Mouse (Mus musculus) stomach, embryonic 16.5 days (tissue): Measurements from ENCODE around the gene Olfr70. TPM values are rescaled to one million over a fixed set of nuclear protein-coding genes. Genes with fewer than 3 reads are reported as not detected.

Source experiments
- ATAC-seq: fragments of 200-750 bp; cut with Nextera tagmentation; 2 replicates; pipeline ENCODE4 v1.8.0; 2017; ENCODE audit warnings: moderate number of reproducible peaks, moderate TSS enrichment; ENCODE audit not compliant: insufficient read depth, low FRiP score
- H3K27ac ChIP-seq: fragments of 300-500 bp; sonication (generic); 2 replicates; pipeline ENCODE4 v1.5.1; 2014; ENCODE audit warnings: low read length
- H3K27me3 ChIP-seq: fragments of 300-500 bp; sonication (generic); 2 replicates; pipeline ENCODE4 v1.6.1; 2014; ENCODE audit warnings: low read length, control low read depth, mixed read lengths; ENCODE audit not compliant: control insufficient read depth, insufficient read depth
- H3K36me3 ChIP-seq: fragments of 300-500 bp; sonication (generic); 2 replicates; pipeline ENCODE4 v1.6.1; 2014; ENCODE audit warnings: low read length; ENCODE audit not compliant: control insufficient read depth, insufficient read depth
- H3K4me1 ChIP-seq: fragments of 300-500 bp; sonication (generic); 2 replicates; pipeline ENCODE4 v1.6.1; 2014; ENCODE audit warnings: low read length, control low read depth, mixed read lengths; ENCODE audit not compliant: control insufficient read depth, insufficient read depth
- H3K4me2 ChIP-seq: fragments of 300-500 bp; sonication (generic); 2 replicates; pipeline ENCODE4 v1.6.1; 2014; ENCODE audit warnings: low read depth, low read length, mixed read lengths
- H3K4me3 ChIP-seq: fragments of 300-500 bp; sonication (generic); replicated peaks from 2 replicates; pipeline ENCODE4 v1.5.1; 2014; ENCODE audit warnings: mild to moderate bottlenecking, low read length
- H3K9ac ChIP-seq: fragments of 300-500 bp; sonication (generic); 2 replicates; pipeline ENCODE4 v1.6.1; 2014; ENCODE audit warnings: low read length
- H3K9me3 ChIP-seq: fragments of 300-500 bp; sonication (generic); replicated peaks from 2 replicates; pipeline ENCODE4 v1.6.1; 2016; ENCODE audit warnings: low read length, control low read depth; ENCODE audit not compliant: control insufficient read depth
- WGBS: fragments of 180-500 bp; shearing (Covaris S2); extraction: QIAGEN DNeasy Blood & Tissue Kit; methylation state at CpG from one replicate; pipeline ENCODE4 v1.1.7; 2014; 5-methylcytosine and 5-hydroxymethylcytosine counted together
- polyA plus RNA-seq: library from polyadenylated mRNA; unstranded; fragments of >200 nt; fragmentation: Nextera tagmentation; extraction: Ambion mirVana; gene quantifications from 2 replicates; pipeline ENCODE4 v1.2.1, GENCODE M21; 2015

Olfr70 gene
- polyA plus RNA-seq, 1 experiment from 2014 or later = not detected

- WGBS = 20% methylated on average over 9 of the region's 9 CpGs
- H3K36me3 ChIP-seq = no peaks in the 10 kb centered on the region
- H3K27me3 ChIP-seq = no peaks in the 10 kb centered on the region
- H3K4me3 ChIP-seq = no peak overlapping the region
- 0 out of 2 replicates have a peak overlapping the region, but pooled peaks have one; percentile 19 for H3K27ac ChIP-seq
- H3K9ac ChIP-seq = no peak overlapping the region
- peak; percentile 70; the same call in 1 of the 2 replicates for ATAC-seq
- no peaks in the 10 kb centered on the region for H3K9me3 ChIP-seq
- peaks cover 3% of the 10 kb centered on the region; the same call in 1 of the 2 replicates for H3K4me1 ChIP-seq
- no peak overlapping the region; the same call in 1 of the 2 replicates for H3K4me2 ChIP-seq
These were observed 5.3 kb downstream of the Olfr70 start for GRCm38 (mm10) chr4:43695249-43695671.

- no peak overlapping the region for H3K4me3 ChIP-seq
- H3K4me2 ChIP-seq = no peak overlapping the region
- H3K4me1 ChIP-seq = peaks cover 3% of the 10 kb centered on the region; the same call in 1 of the 2 replicates
- H3K36me3 ChIP-seq = no peaks in the 10 kb centered on the region
- H3K27me3 ChIP-seq = no peaks in the 10 kb centered on the region
- 0 out of 2 replicates have a peak overlapping the region, but pooled peaks have one; percentile 19 for H3K27ac ChIP-seq
- no peak for ATAC-seq
- 88% methylated on average over 1 of the region's 1 CpGs for WGBS
- H3K9me3 ChIP-seq = no peaks in the 10 kb centered on the region
- no peak overlapping the region for H3K9ac ChIP-seq
These were observed 6.0 kb downstream of the Olfr70 start for GRCm38 (mm10) chr4:43694439-43695248.

GRCm38 (mm10) chr4:43693806-43694241 lies 6.8 kb downstream of the Olfr70 start:
- Histone ChIP-seq H3K9me3 (no peaks in the 10 kb centered on the region), H3K36me3 (no peaks in the 10 kb centered on the region), H3K27ac (no peak overlapping the region), H3K4me1 (peaks cover 3% of the 10 kb centered on the region; the same call in 1 of the 2 replicates), H3K4me3 (no peak overlapping the region), H3K9ac (no peak overlapping the region), H3K4me2 (no peak overlapping the region), H3K27me3 (no peaks in the 10 kb centered on the region)
- no peak; the same call in 1 of the 2 replicates for ATAC-seq
- WGBS = 56% methylated on average over 5 of the region's 5 CpGs

GRCm38 (mm10) chr4:43691026-43691425 lies 9.6 kb downstream of the Olfr70 start:
- H3K27me3 ChIP-seq = no peaks in the 10 kb centered on the region
- H3K4me3 ChIP-seq = no peak overlapping the region
- peaks cover 3% of the 10 kb centered on the region; the same call in 1 of the 2 replicates for H3K4me1 ChIP-seq
- H3K9ac ChIP-seq = no peak overlapping the region
- ATAC-seq = no peak
- H3K4me2 ChIP-seq = no peak overlapping the region
- no peak overlapping the region for H3K27ac ChIP-seq
- no peaks in the 10 kb centered on the region for H3K36me3 ChIP-seq
- 69% methylated on average over 5 of the region's 5 CpGs for WGBS
- no peaks in the 10 kb centered on the region for H3K9me3 ChIP-seq

GRCm38 (mm10) chr4:43690021-43690420 lies 10.6 kb downstream of the Olfr70 start:
- Histone ChIP-seq H3K9ac (no peak overlapping the region), H3K4me2 (no peak overlapping the region), H3K36me3 (no peaks in the 10 kb centered on the region), H3K27me3 (no peaks in the 10 kb centered on the region), H3K27ac (no peak overlapping the region), H3K4me1 (no peaks in the 10 kb centered on the region), H3K4me3 (no peak overlapping the region), H3K9me3 (no peaks in the 10 kb centered on the region)
- ATAC-seq = no peak
- WGBS = 95% methylated on average over 17 of the region's 17 CpGs

GRCm38 (mm10) chr4:43679416-43680043 lies 21.1 kb downstream of the Olfr70 start:
- WGBS = 79% methylated on average over 7 of the region's 7 CpGs
- H3K4me2 ChIP-seq = no peak overlapping the region
- no peaks in the 10 kb centered on the region for H3K4me1 ChIP-seq
- H3K4me3 ChIP-seq = no peak overlapping the region
- no peaks in the 10 kb centered on the region for H3K9me3 ChIP-seq
- no peak overlapping the region for H3K9ac ChIP-seq
- H3K27me3 ChIP-seq = no peaks in the 10 kb centered on the region
- ATAC-seq = no peak
- no peak overlapping the region for H3K27ac ChIP-seq
- H3K36me3 ChIP-seq = no peaks in the 10 kb centered on the region

GRCm38 (mm10) chr4:43678541-43678940 lies 22.1 kb downstream of the Olfr70 start:
- WGBS = 85% methylated on average over 6 of the region's 6 CpGs

GRCm38 (mm10) chr4:43675608-43676007 lies 25.0 kb downstream of the Olfr70 start:
- Histone ChIP-seq H3K27ac (no peak overlapping the region), H3K4me1 (peaks cover 2% of the 10 kb centered on the region; the same call in 1 of the 2 replicates), H3K36me3 (no peaks in the 10 kb centered on the region), H3K9me3 (no peaks in the 10 kb centered on the region), H3K4me2 (no peak overlapping the region), H3K27me3 (no peaks in the 10 kb centered on the region), H3K9ac (no peak overlapping the region), H3K4me3 (no peak overlapping the region)
- 57% methylated on average over 4 of the region's 4 CpGs for WGBS
- no peak; the same call in 1 of the 2 replicates for ATAC-seq

More at GRCm38 (mm10) chr4:43678541-43678940, 22.1 kb downstream of the Olfr70 start:
- Histone ChIP-seq H3K4me3 (no peak overlapping the region), H3K9me3 (no peaks in the 10 kb centered on the region), H3K4me2 (no peak overlapping the region), H3K27me3 (no peaks in the 10 kb centered on the region), H3K4me1 (no peaks in the 10 kb centered on the region), H3K36me3 (no peaks in the 10 kb centered on the region), H3K9ac (no peak overlapping the region), H3K27ac (no peak overlapping the region)
- ATAC-seq = no peak

GRCm38 (mm10) chr4:43674974-43675373 lies 25.6 kb downstream of the Olfr70 start:
- no peak overlapping the region for H3K4me3 ChIP-seq
- H3K4me2 ChIP-seq = no peak overlapping the region
- no peaks in the 10 kb centered on the region for H3K9me3 ChIP-seq
- H3K27ac ChIP-seq = no peak overlapping the region
- WGBS = 59% methylated on average over 5 of the region's 5 CpGs
- no peak overlapping the region for H3K9ac ChIP-seq
- no peaks in the 10 kb centered on the region for H3K27me3 ChIP-seq
- no peaks in the 10 kb centered on the region for H3K36me3 ChIP-seq
- peaks cover 5% of the 10 kb centered on the region for H3K4me1 ChIP-seq
- no peak for ATAC-seq
